Mouse (Mus musculus): Measurements from ENCODE around the gene Vmn1r59.
"Not testable (repeated sequence)": the region's sequence is repeated elsewhere in the genome, so short reads cannot be mapped to it uniquely, and the experiment has no call there.

Vmn1r59 gene

GRCm38 (mm10) chr7:5456674-5457073 lies at the start of gene Vmn1r59:
Gene Vmn1r59, minus strand, starts transcription at chr7:5456774.
- DNase-seq: no peak

GRCm38 (mm10) chr7:5493856-5494255 lies 37.3 kb upstream of the Vmn1r59 start, which contains the start of gene Vmn2r28:
Gene Vmn2r28, minus strand, starts transcription at chr7:5493956.
- DNase-seq: not testable (repeated sequence)

GRCm38 (mm10) chr7:5454011-5454410 lies 2.6 kb downstream of the Vmn1r59 start:
- DNase-seq: not testable (repeated sequence)

- DNase-seq: no peak
Measured at GRCm38 (mm10) chr7:5448627-5449026, 7.9 kb downstream of the Vmn1r59 start.

GRCm38 (mm10) chr7:5413296-5413695 lies 43.3 kb downstream of the Vmn1r59 start, which contains the start of gene Vmn1r58:
Gene Vmn1r58, minus strand, starts transcription at chr7:5413396.
- not testable (repeated sequence) for DNase-seq

- DNase-seq: no peak
Measured at GRCm38 (mm10) chr7:5406201-5406600, 50.4 kb downstream of the Vmn1r59 start.

Data from cerebellum, adult 8-10 months (tissue).